Mouse (Mus musculus) forebrain, embryonic 10.5 days (tissue): ENCODE data around the gene Golga4. TPM values are rescaled to one million over a fixed set of nuclear protein-coding genes. Genes with fewer than 3 reads are reported as not detected.

ENCODE experiments used
- DNase-seq: peaks from one replicate; pipeline ENCODE4 v3.0.0-alpha.2; 2017; ENCODE audit warnings: low spot score; ENCODE audit errors: extremely low spot score
- H3K27ac ChIP-seq: fragments of 300-500 bp; sonication (generic); 2 replicates; pipeline ENCODE4 v1.5.1; 2016; ENCODE audit warnings: mild to moderate bottlenecking
- H3K27me3 ChIP-seq: fragments of 300-500 bp; sonication (generic); 2 replicates; pipeline ENCODE4 v1.6.1; 2016; ENCODE audit warnings: mild to moderate bottlenecking; ENCODE audit not compliant: poor library complexity, severe bottlenecking
- H3K36me3 ChIP-seq: fragments of 300-500 bp; sonication (generic); replicated peaks from 2 replicates; pipeline ENCODE4 v1.6.1; 2016; ENCODE audit warnings: mild to moderate bottlenecking, moderate library complexity
- H3K4me1 ChIP-seq: fragments of 300-500 bp; sonication (generic); 2 replicates; pipeline ENCODE4 v1.6.1; 2016
- H3K4me3 ChIP-seq: fragments of 300-500 bp; sonication (generic); 2 replicates; pipeline ENCODE4 v1.5.1; 2016; ENCODE audit warnings: mild to moderate bottlenecking, moderate library complexity
- H3K9me3 ChIP-seq: fragments of 300-500 bp; sonication (generic); 2 replicates; pipeline ENCODE4 v1.6.1; 2016; ENCODE audit warnings: mild to moderate bottlenecking, moderate library complexity
- WGBS: fragments of 180-500 bp; shearing (Covaris S2); methylation state at CpG from one replicate; pipeline ENCODE4 v1.1.7; 2016; 5-methylcytosine and 5-hydroxymethylcytosine counted together
- polyA plus RNA-seq: library from polyadenylated mRNA; unstranded; fragments of >200 nt; fragmentation: Nextera tagmentation; extraction: Ambion mirVana; gene quantifications from 2 replicates; pipeline ENCODE4 v1.2.1, GENCODE M21; 2016

Gene Golga4
- polyA plus RNA-seq, 1 experiment from 2014 or later, result 42.1 TPM

DNA sequence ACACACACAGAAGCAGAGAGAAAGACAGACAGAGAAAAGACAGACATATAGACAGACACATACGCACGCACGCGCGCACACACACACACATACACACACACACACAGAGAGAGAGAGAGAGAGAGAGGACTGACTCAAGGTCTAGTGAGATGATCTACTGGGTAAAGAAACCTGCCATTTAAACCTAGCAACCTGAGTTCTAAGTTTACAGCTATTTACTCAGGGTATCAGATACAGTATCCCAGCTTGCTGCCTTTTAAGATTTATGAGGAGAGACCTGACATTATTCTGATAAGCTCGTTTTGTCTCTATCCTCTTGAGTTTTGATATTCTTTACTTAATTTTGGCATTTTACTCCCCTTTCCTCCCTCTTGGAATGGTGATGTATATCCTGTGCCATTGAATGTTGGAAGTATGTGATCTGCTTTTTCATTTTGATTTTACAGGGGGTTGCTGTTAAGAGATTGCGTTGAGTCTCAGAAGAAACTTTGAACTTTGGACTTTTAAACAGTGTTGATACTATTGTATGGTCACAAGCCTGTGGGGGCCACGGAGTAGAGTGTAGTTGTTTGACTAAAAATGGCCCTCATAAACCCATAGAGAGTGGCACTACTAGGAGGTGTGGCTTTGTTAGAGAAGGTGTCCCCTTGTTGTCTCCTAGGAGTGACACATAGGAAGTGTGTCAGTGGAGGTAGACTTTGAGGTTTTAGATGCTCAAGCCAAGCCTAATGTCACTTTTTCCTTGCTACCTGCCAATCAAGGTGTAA lies 13.0 kb upstream of the Golga4 start:
- WGBS, result 90% methylated on average over 8 of the region's 8 CpGs
- no peak overlapping the region for H3K4me3 ChIP-seq

GRCm38 (mm10) chr9:118494106-118494505 lies 12.0 kb upstream of the Golga4 start:
- no peaks in the 10 kb centered on the region for H3K36me3 ChIP-seq
- peaks cover 4% of the 10 kb centered on the region; the same call in 1 of the 2 replicates for H3K9me3 ChIP-seq
- peaks cover 24% of the 10 kb centered on the region for H3K27me3 ChIP-seq
- 89% methylated on average over 5 of the region's 5 CpGs for WGBS
- peaks cover 9% of the 10 kb centered on the region for H3K4me1 ChIP-seq
- no peak overlapping the region for H3K27ac ChIP-seq
- DNase-seq, result no peak
- H3K4me3 ChIP-seq, result no peak overlapping the region

More for the DNA sequence above, 13.0 kb upstream of the Golga4 start:
- H3K9me3 ChIP-seq, result peaks cover 4% of the 10 kb centered on the region; the same call in 1 of the 2 replicates
- peaks cover 19% of the 10 kb centered on the region for H3K4me1 ChIP-seq
- DNase-seq, result no peak
- peaks cover 34% of the 10 kb centered on the region for H3K27me3 ChIP-seq
- H3K27ac ChIP-seq, result no peak overlapping the region
- H3K36me3 ChIP-seq, result no peaks in the 10 kb centered on the region

DNA sequence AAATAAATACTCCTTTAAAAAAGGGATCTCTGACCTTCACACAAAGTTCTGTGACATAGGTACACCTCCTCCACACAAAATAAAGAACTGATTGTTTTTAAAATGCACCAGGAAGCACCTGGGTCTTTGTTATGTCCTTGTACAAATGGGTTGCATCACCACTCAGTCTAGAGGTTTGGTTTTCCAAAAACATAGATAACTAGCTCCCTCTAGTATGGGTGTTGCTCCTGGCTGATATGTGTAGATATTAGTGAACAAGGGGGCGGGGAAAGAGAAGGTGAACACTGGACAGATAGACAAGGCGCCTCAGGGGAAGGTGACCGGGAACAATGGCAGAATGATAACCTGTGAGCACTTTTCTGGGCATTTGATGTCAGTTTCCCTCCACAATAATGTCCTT lies 10.1 kb upstream of the Golga4 start:
- Histone ChIP-seq H3K36me3 (no peaks in the 10 kb centered on the region), H3K4me1 (no peaks in the 10 kb centered on the region), H3K4me3 (no peak overlapping the region), H3K9me3 (peaks cover 4% of the 10 kb centered on the region; the same call in 1 of the 2 replicates), H3K27me3 (peaks cover 9% of the 10 kb centered on the region), H3K27ac (no peak overlapping the region)
- DNase-seq, result no peak
- 90% methylated on average over 3 of the region's 3 CpGs for WGBS

DNA sequence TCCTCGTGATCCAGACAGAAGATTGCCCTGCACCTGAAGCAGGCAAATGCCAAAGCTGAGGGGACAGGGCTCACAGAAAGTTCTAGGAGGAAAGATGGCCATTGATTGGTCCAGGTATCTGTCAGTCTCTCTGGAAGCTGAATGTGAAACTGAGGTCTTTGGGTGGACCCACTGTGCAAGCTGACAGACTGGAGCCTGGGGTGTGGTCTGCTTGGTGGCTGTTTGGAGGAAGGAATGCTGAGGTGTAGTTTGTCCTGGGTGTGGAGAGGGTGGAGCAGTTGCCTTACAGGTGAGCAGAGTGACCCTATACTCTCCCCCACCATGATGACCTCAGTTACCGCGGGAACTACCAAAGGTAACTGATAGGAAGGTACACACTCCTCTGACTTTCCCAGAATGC lies 9.1 kb upstream of the Golga4 start:
- no peaks in the 10 kb centered on the region for H3K36me3 ChIP-seq
- H3K27ac ChIP-seq, result no peak overlapping the region
- peaks cover 4% of the 10 kb centered on the region; the same call in 1 of the 2 replicates for H3K9me3 ChIP-seq
- H3K4me3 ChIP-seq, result no peak overlapping the region
- H3K4me1 ChIP-seq, result no peaks in the 10 kb centered on the region
- 86% methylated on average over 3 of the region's 3 CpGs for WGBS
- no peak for DNase-seq
- H3K27me3 ChIP-seq, result no peaks in the 10 kb centered on the region

DNA sequence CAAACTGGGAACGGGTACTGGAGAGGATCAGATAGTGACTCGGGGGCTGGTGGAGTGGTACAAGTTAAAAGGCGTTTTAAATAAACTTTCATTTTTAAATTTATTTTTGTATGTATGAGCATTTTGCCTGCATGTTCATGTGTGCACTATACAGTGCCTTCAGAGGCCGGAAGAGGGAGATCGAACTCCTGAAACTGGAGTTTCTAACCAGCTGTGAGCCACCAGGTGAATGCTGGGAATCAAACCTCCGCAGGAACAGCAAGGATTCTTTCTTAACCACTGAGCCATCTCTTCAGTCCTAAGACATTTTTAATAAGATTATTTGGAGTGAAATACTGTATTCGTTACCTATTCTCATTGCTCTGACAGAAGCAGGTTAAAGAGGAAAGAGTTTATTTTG lies 8.0 kb upstream of the Golga4 start:
- H3K9me3 ChIP-seq, result peaks cover 4% of the 10 kb centered on the region; the same call in 1 of the 2 replicates
- no peak for DNase-seq
- no peak overlapping the region for H3K27ac ChIP-seq
- H3K4me1 ChIP-seq, result no peaks in the 10 kb centered on the region
- no peaks in the 10 kb centered on the region for H3K36me3 ChIP-seq
- H3K27me3 ChIP-seq, result no peaks in the 10 kb centered on the region
- H3K4me3 ChIP-seq, result no peak overlapping the region
- WGBS, result 72% methylated on average over 7 of the region's 7 CpGs

- Histone ChIP-seq H3K27me3 (no peaks in the 10 kb centered on the region), H3K4me1 (peaks cover 5% of the 10 kb centered on the region; the same call in 1 of the 2 replicates), H3K27ac (no peak overlapping the region), H3K4me3 (no peak overlapping the region), H3K36me3 (no peaks in the 10 kb centered on the region), H3K9me3 (no peaks in the 10 kb centered on the region)
- WGBS, result 82% methylated on average over 6 of the region's 6 CpGs
- DNase-seq, result no peak
Observed at GRCm38 (mm10) chr9:118500963-118501362, 5.1 kb upstream of the Golga4 start.

DNA sequence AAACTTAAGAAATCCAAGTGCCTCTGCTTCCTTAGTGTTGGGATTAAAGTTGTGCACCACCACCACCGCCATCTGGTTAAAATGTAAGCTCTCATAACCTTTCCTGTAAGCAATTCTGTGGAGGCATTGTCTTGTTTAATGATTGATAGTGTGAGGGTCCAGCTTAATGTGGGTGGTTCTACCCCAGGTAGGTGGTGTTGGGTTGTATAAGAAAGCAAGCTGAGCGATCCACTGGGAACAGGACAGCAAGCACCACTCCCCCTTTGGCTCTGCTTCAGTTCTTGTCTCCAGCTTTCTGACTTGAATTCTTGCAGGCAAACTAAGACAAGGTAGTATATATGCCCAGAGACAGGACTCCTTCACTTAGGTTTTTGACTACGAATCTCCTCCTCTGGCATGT lies 1.4 kb upstream of the Golga4 start:
- DNase-seq, result no peak
- no peaks in the 10 kb centered on the region for H3K36me3 ChIP-seq
- no peaks in the 10 kb centered on the region for H3K27me3 ChIP-seq
- no peak overlapping the region for H3K27ac ChIP-seq
- no peaks in the 10 kb centered on the region for H3K9me3 ChIP-seq
- no peak overlapping the region for H3K4me3 ChIP-seq
- WGBS, result 87% methylated on average over 3 of the region's 3 CpGs
- H3K4me1 ChIP-seq, result peaks cover 28% of the 10 kb centered on the region

DNA sequence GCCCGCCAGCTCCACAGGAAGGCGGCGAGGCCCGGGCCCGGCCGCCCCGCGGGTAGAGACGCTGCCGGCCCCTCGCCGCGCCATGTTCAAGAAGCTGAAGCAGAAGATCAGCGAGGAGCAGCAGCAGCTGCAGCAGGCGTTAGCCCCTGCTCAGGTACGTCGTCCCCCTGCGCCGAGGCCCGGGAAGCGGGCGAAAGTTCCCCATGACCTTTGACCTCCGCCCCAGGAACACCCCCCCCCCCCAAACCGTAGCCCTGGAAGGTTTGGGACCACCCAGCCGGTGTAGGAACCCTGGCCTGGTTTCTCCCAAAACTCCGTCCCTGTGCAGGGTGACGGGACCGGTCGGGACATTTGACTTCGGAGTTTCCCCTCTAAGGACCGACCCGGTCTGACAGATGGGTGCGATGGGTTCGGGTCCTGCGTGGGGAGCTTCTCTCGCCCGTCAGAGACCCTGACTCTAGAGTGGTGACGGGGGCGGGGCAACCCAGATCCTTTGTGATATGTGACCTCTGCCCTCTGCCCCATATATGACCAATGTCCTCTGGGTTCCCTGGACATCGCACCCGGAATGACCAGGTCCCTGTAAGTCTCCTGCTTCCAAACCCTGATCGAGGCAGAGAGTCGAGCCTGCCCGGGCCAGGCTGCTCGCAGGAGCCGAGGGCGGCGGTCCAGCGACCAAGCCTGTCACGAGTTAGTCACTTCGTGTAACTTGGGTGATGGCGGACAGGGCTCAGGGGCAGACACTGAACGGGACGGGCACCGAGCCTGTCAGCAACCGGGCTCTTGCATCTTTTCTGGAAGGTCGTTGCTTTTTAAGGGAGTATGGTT lies 551 bp downstream of the Golga4 start:
- under 1% methylated on average over 57 of the region's 57 CpGs for WGBS
- no peaks in the 10 kb centered on the region for H3K27me3 ChIP-seq
- peak overlapping the region; percentile 97 for H3K4me3 ChIP-seq
- peak; percentile 38 for DNase-seq
- peak overlapping the region; percentile 95 for H3K27ac ChIP-seq
- no peaks in the 10 kb centered on the region for H3K9me3 ChIP-seq
- H3K4me1 ChIP-seq, result peaks cover 31% of the 10 kb centered on the region
- H3K36me3 ChIP-seq, result peaks cover 6% of the 10 kb centered on the region

GRCm38 (mm10) chr9:118507552-118507951 lies 1.5 kb downstream of the Golga4 start:
- Histone ChIP-seq H3K4me3 (peak overlapping the region; percentile 97), H3K9me3 (no peaks in the 10 kb centered on the region), H3K27me3 (no peaks in the 10 kb centered on the region), H3K4me1 (peaks cover 31% of the 10 kb centered on the region), H3K36me3 (peaks cover 6% of the 10 kb centered on the region), H3K27ac (no peak overlapping the region)
- 80% methylated on average over 6 of the region's 6 CpGs for WGBS
- DNase-seq, result no peak

DNA sequence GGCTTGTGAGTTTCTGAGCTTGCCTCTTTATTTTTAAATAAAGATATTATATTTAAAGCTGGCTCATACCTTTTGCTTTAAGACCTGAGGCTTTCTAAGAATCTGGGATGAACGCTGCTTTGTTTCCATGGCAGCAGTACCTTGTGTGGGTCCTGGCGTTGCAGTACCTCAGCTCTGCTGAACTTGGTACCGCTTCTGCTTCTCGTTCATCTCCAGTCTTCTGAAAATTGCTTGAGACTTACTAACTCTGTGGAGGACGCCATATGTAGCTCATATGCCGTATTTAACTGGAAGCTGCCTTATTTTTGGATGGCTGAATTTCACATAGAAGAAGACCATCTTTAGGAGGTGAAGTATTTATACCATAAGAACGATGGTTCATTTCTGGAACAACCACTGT lies 2.5 kb downstream of the Golga4 start:
- Histone ChIP-seq H3K4me1 (peaks cover 31% of the 10 kb centered on the region), H3K27ac (no peak overlapping the region), H3K9me3 (no peaks in the 10 kb centered on the region), H3K36me3 (peaks cover 6% of the 10 kb centered on the region), H3K27me3 (no peaks in the 10 kb centered on the region), H3K4me3 (no peak overlapping the region)
- no peak for DNase-seq
- 94% methylated on average over 7 of the region's 7 CpGs for WGBS

DNA sequence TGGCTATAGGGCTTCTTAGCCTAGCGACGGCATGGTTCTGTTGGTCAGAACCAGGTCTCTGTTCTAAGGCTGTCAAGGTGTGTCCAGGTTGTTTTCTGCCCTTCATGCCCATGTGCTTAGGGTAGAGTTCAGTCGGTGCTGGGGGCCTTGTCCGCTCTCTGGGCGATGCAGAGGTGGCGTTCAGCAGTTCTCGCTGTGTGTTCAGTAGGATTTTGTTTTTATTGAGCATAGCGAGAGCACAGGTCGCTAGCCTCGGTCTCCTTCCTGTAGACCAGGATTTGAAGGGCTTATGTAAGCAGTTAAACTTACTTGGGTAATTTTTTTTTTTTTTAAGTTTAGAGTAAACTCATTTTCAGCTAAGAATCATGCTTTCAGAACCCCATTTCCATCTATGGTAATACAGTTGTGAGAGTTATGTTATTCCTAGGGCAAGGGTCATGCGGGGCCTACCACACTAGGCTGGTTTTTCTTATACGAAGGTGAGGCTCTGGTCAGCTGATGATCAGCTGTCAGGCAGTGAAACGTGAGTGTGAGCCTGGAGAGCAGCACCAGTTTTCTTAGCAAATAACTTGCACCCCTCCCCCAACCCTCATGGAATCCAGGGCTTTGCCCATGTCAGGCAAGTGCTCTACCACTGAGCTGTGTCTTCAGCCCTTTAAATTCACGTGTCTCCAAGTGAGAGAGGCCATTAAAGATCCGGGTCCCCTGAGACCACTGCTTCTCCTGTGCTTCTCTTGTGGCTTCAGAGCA lies 5.0 kb downstream of the Golga4 start:
- no peak for DNase-seq
- 85% methylated on average over 15 of the region's 15 CpGs for WGBS
- Histone ChIP-seq H3K36me3 (peaks cover 28% of the 10 kb centered on the region), H3K4me1 (peaks cover 25% of the 10 kb centered on the region), H3K27ac (no peak overlapping the region), H3K27me3 (no peaks in the 10 kb centered on the region), H3K4me3 (no peak overlapping the region), H3K9me3 (no peaks in the 10 kb centered on the region)

- H3K27me3 ChIP-seq, result no peaks in the 10 kb centered on the region
- peaks cover 39% of the 10 kb centered on the region for H3K36me3 ChIP-seq
- H3K27ac ChIP-seq, result no peak overlapping the region
- WGBS, result 89% methylated on average over 3 of the region's 3 CpGs
- H3K4me3 ChIP-seq, result no peak overlapping the region
- H3K9me3 ChIP-seq, result no peaks in the 10 kb centered on the region
- H3K4me1 ChIP-seq, result peaks cover 15% of the 10 kb centered on the region
- DNase-seq, result no peak
Observed at GRCm38 (mm10) chr9:118512681-118513233, 6.7 kb downstream of the Golga4 start.
